Mouse (Mus musculus) spleen, adult 2 months (tissue): ENCODE data around the gene Spcs2. TPM values are rescaled to one million over a fixed set of nuclear protein-coding genes. Genes with fewer than 3 reads are reported as not detected.

ENCODE experiments used
- DNase-seq, 2 experiments: peaks; one replicate each; pipeline versions ENCODE4 v3.0.0 to v3.0.0-alpha.2; 2012 to 2021; ENCODE audit warnings: low spot score in 2 of 2, low read depth in 1 of 2
- H3K27ac ChIP-seq: fragments of 200-500 bp; 2 replicates; pipeline ENCODE4 v1.5.1; 2012; ENCODE audit warnings: low read length, inconsistent platforms; ENCODE audit not compliant: insufficient read depth
- H3K27me3 ChIP-seq: fragments of 200-500 bp; 2 replicates; pipeline ENCODE4 v1.6.1; 2012; ENCODE audit warnings: mild to moderate bottlenecking, moderate library complexity, low read length, inconsistent platforms; ENCODE audit not compliant: control insufficient read depth, insufficient read depth
- H3K36me3 ChIP-seq: fragments of 200-500 bp; 2 replicates; pipeline ENCODE4 v1.6.1; 2012; ENCODE audit warnings: mild to moderate bottlenecking, low read length, inconsistent platforms; ENCODE audit not compliant: control insufficient read depth, insufficient read depth
- H3K4me1 ChIP-seq: fragments of 200-500 bp; 2 replicates; pipeline ENCODE4 v1.6.1; 2011; ENCODE audit warnings: inconsistent platforms; ENCODE audit not compliant: control insufficient read depth, insufficient read depth, insufficient read length
- H3K4me3 ChIP-seq: fragments of 200-500 bp; 2 replicates; pipeline ENCODE4 v1.5.1; 2011; ENCODE audit warnings: mild to moderate bottlenecking, inconsistent platforms; ENCODE audit not compliant: insufficient read depth, insufficient read length; ENCODE audit errors: extremely low read depth
- CTCF ChIP-seq: fragments of 200-500 bp; IDR thresholded peaks from 2 replicates; pipeline ENCODE4 v1.5.1; 2011; ENCODE audit warnings: mild to moderate bottlenecking, inconsistent platforms; ENCODE audit not compliant: insufficient read depth, insufficient read length, insufficient replicate concordance; ENCODE audit errors: extremely low read depth
- POLR2A ChIP-seq: fragments of 200-500 bp; IDR thresholded peaks from 2 replicates; pipeline ENCODE4 v1.6.1; 2011; ENCODE audit warnings: low read depth, low read length, inconsistent platforms
- WGBS: fragments of 180-500 bp; shearing (Covaris S2); methylation state at CpG from one replicate; pipeline ENCODE4 v1.1.7; 2018; 5-methylcytosine and 5-hydroxymethylcytosine counted together
- polyA plus RNA-seq: library from polyadenylated mRNA; depleted of rRNA; stranded (reverse); fragments of >200 nt; gene quantifications from 2 replicates; pipeline ENCODE4 v1.2.3, GENCODE M21; 2012; rRNA removed

The Spcs2 gene
- 17.3 and 17.7 TPM in 2 replicates for polyA plus RNA-seq

DNA sequence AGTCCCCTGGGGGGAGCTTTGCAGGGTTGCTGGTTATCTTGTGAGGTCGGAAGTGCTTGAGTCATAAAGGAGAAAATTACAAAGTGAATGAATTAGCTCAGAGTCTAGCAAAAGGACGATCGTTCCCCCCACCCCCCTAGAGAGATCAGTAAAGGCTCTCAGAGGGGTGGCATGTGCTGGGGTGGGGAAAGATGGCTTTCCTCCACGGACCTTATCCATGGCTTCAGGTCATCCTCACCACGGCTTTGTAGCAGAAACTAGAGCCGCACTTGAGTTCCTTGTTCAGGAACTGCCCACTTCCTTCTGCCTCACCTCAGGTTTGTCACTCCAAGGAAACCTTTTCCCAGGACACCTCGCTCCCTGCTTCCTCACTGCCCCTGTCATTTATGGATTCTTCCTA, at the start of gene Spcs2:
Gene Spcs2 (minus strand): TSS at position 101 of the 400 bp plus-strand sequence.
- Histone ChIP-seq H3K4me1 (no peaks in the 10 kb centered on the region), H3K4me3 (no peak within 1 kb of the TSS), H3K27me3 (no peaks in the 10 kb centered on the region), H3K36me3 (no peaks in the 10 kb centered on the region), H3K27ac (no peak within 1 kb of the TSS)
- no peak for DNase-seq
- TF ChIP-seq POLR2A (no peak), CTCF (no peak)
- 59% methylated on average over 7 of the region's 7 CpGs for WGBS

- Histone ChIP-seq H3K36me3 (no peaks in the 10 kb centered on the region), H3K27ac (no peak overlapping the region), H3K4me1 (no peaks in the 10 kb centered on the region), H3K4me3 (no peak overlapping the region), H3K27me3 (no peaks in the 10 kb centered on the region)
- TF ChIP-seq POLR2A (no peak), CTCF (no peak)
- 66% methylated on average over 5 of the region's 5 CpGs for WGBS
- DNase-seq = no peak
Measured at GRCm38 (mm10) chr7:99911038-99911437, 47.8 kb upstream of the Spcs2 start.

GRCm38 (mm10) chr7:99907463-99907862, 44.2 kb upstream of the Spcs2 start:
- Histone ChIP-seq H3K4me1 (no peaks in the 10 kb centered on the region), H3K27ac (no peak overlapping the region), H3K4me3 (no peak overlapping the region), H3K36me3 (no peaks in the 10 kb centered on the region), H3K27me3 (no peaks in the 10 kb centered on the region)
- no peak for DNase-seq
- WGBS = 72% methylated on average over 3 of the region's 3 CpGs
- TF ChIP-seq POLR2A (no peak), CTCF (no peak)

GRCm38 (mm10) chr7:99906346-99906745, 43.1 kb upstream of the Spcs2 start:
- Histone ChIP-seq H3K27me3 (no peaks in the 10 kb centered on the region), H3K27ac (no peak overlapping the region), H3K4me3 (no peak overlapping the region), H3K36me3 (no peaks in the 10 kb centered on the region), H3K4me1 (no peaks in the 10 kb centered on the region)
- no peak for DNase-seq
- TF ChIP-seq POLR2A = no peak
- no peak for TF ChIP-seq CTCF
- WGBS = 80% methylated on average over 3 of the region's 3 CpGs

GRCm38 (mm10) chr7:99904421-99905005, 41.3 kb upstream of the Spcs2 start:
- Histone ChIP-seq H3K27ac (no peak overlapping the region), H3K27me3 (no peaks in the 10 kb centered on the region)

GRCm38 (mm10) chr7:99902918-99903665, 39.8 kb upstream of the Spcs2 start:
- H3K36me3 ChIP-seq = no peaks in the 10 kb centered on the region
- DNase-seq = no peak
- H3K27ac ChIP-seq = no peak overlapping the region
- TF ChIP-seq CTCF (no peak), POLR2A (no peak)
- WGBS = 78% methylated on average over 11 of the region's 11 CpGs
- H3K4me3 ChIP-seq = no peak overlapping the region
- no peaks in the 10 kb centered on the region for H3K27me3 ChIP-seq
- no peaks in the 10 kb centered on the region for H3K4me1 ChIP-seq

More at GRCm38 (mm10) chr7:99904421-99905005, 41.3 kb upstream of the Spcs2 start:
- H3K4me3 ChIP-seq = no peak overlapping the region
- DNase-seq = no peak
- no peaks in the 10 kb centered on the region for H3K4me1 ChIP-seq
- TF ChIP-seq CTCF (no peak), POLR2A (no peak)
- no peaks in the 10 kb centered on the region for H3K36me3 ChIP-seq
- WGBS = 43% methylated on average over 3 of the region's 3 CpGs

GRCm38 (mm10) chr7:99902208-99902607, 38.9 kb upstream of the Spcs2 start:
- Histone ChIP-seq H3K27ac (no peak overlapping the region), H3K4me1 (no peaks in the 10 kb centered on the region), H3K36me3 (no peaks in the 10 kb centered on the region), H3K27me3 (no peaks in the 10 kb centered on the region), H3K4me3 (no peak overlapping the region)
- no peak for TF ChIP-seq CTCF
- no peak for TF ChIP-seq POLR2A
- 75% methylated on average over 4 of the region's 4 CpGs for WGBS
- DNase-seq = no peak
